Mouse (Mus musculus) thymus, adult 18-20 months (tissue): Measurements from ENCODE around the gene Ccnyl1.

Source experiments
- DNase-seq, 2 experiments: peaks; one replicate each; pipeline ENCODE4 v3.0.0; 2022; ENCODE audit warnings: mixed read lengths in 2 of 2

Ccnyl1 gene

GRCm38 (mm10) chr1:64705230-64705629 lies 15.0 kb downstream of the Ccnyl1 start:
- DNase-seq = peak; percentile 9 to 33

- DNase-seq = no peak
These were observed 16.4 kb downstream of the Ccnyl1 start for GRCm38 (mm10) chr1:64706610-64707009.

GRCm38 (mm10) chr1:64709891-64710290 lies 19.6 kb downstream of the Ccnyl1 start:
- no peak for DNase-seq

- no peak for DNase-seq
These were observed 21.9 kb downstream of the Ccnyl1 start for GRCm38 (mm10) chr1:64712006-64712760.

- no peak for DNase-seq
These were observed 25.2 kb downstream of the Ccnyl1 start for GRCm38 (mm10) chr1:64715458-64715857.

- no peak for DNase-seq
These were observed 26.5 kb downstream of the Ccnyl1 start for GRCm38 (mm10) chr1:64716589-64717304.

- no peak for DNase-seq
These were observed 27.2 kb downstream of the Ccnyl1 start for GRCm38 (mm10) chr1:64717504-64717903.

GRCm38 (mm10) chr1:64721034-64721587 lies 30.9 kb downstream of the Ccnyl1 start:
- no peak for DNase-seq

GRCm38 (mm10) chr1:64730046-64730445 lies 39.8 kb downstream of the Ccnyl1 start:
- DNase-seq = no peak

GRCm38 (mm10) chr1:64731341-64732020 lies 41.2 kb downstream of the Ccnyl1 start:
- DNase-seq = no peak

- DNase-seq = no peak
These were observed 41.9 kb downstream of the Ccnyl1 start for GRCm38 (mm10) chr1:64732161-64732560.

- DNase-seq = no peak
These were observed 42.5 kb downstream of the Ccnyl1 start for GRCm38 (mm10) chr1:64732637-64733200.

GRCm38 (mm10) chr1:64733453-64734245 lies 43.4 kb downstream of the Ccnyl1 start:
- no peak for DNase-seq

- peak in 1 of 2 experiments; percentile 7 for DNase-seq
These were observed 44.8 kb downstream of the Ccnyl1 start for GRCm38 (mm10) chr1:64734771-64735750.

- DNase-seq = peak; percentile 25 to 34
These were observed 45.8 kb downstream of the Ccnyl1 start for GRCm38 (mm10) chr1:64735781-64736680.

- DNase-seq = peak in 1 of 2 experiments; percentile 34
These were observed 46.6 kb downstream of the Ccnyl1 start for GRCm38 (mm10) chr1:64736681-64737501.

GRCm38 (mm10) chr1:64737502-64738179 lies 47.4 kb downstream of the Ccnyl1 start, which contains the start of gene Fzd5:
Fzd5 (minus strand) TSS chr1:64737751.
- peak; percentile 79 to 80 for DNase-seq

- DNase-seq = no peak
These were observed 47.9 kb downstream of the Ccnyl1 start for GRCm38 (mm10) chr1:64738180-64738555.
